ENCODE assay signal across 27 mouse cellular contexts in the genomic region with DNA sequence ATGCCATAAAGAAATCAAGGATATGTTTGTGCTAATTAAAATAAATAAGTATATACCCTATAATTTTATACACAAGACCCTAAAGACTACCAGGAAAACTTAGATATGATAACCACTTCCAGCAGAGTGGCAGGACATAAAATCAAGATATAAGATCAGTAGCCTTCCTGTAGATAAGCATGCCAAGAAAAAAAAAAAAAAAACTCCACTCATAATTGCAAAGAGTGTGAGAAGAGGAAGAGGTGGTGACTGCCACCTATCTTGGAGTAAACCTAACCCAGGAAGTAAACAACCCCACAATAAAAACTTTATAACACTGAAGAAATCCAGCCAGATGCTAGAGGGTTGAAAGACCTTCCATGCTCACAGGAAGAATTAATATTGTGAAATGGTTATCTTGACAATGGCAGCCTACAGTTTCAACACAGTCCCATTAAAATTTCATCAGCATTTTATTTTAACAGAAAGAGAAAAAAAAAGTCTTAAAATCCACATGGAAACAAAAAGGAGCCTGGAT. TPM values are rescaled to one million over a fixed set of nuclear protein-coding genes. Genes with fewer than 3 reads are reported as not detected.
DNase-seq lines count a peak whose midpoint lies in the region; ATAC-seq and TF ChIP-seq lines count a peak whose summit lies in the region.
"Had no signal": no experiment of that assay in that cellular context is flagged by ENCODE, and none has a peak within 500 bp of the region (broad histone marks: within the 10 kb centered on the region; RNA-seq: fewer than 3 reads in every experiment).

No protein-coding gene starts in this region.

- no peak overlapping the region for H3K4me2 ChIP-seq in heart, embryonic 11.5 days
- H3K4me2 ChIP-seq: embryonic facial prominence, embryonic 13.5 days; embryonic facial prominence, embryonic 15.5 days; forebrain, embryonic 12.5 days had no signal

- no peak overlapping the region for H3K4me3 ChIP-seq in MEL (ENCODE audit: control insufficient read depth in 1 of 2, insufficient read depth in 1 of 2, low read depth in 2 of 2, low read length in 2 of 2)
- H3K4me3 ChIP-seq in heart, embryonic 11.5 days (ENCODE audit: low read depth, low read length) = no peak overlapping the region
- H3K4me3 ChIP-seq: embryonic facial prominence, embryonic 13.5 days; embryonic facial prominence, embryonic 15.5 days; erythroblast, embryonic 14.5 days; forebrain, embryonic 10.5 days; forebrain, embryonic 12.5 days had no signal

- TF ChIP-seq EP300 in MEL (IDR thresholded peaks at IDR 0.05; ENCODE audit: low read depth in 1 of 2, low read length in 2 of 2) = peak; percentile 37 to 44; a peak in 2 of 4 replicates

- TF ChIP-seq POLR2A in MEL (IDR thresholded peaks at IDR 0.05; ENCODE audit: control insufficient read depth in 1 of 2, insufficient read depth in 1 of 2, low read depth in 1 of 2, low read length in 2 of 2, poor library complexity in 1 of 2) = no peak

- no peaks in the 10 kb centered on the region for H3K9me3 ChIP-seq in MEL (replicated peaks; ENCODE audit: insufficient read depth, low read length)
- H3K9me3 ChIP-seq in heart, embryonic 11.5 days (replicated peaks; ENCODE audit: control insufficient read depth, low read length) = no peaks in the 10 kb centered on the region
- H3K9me3 ChIP-seq: embryonic facial prominence, embryonic 13.5 days; embryonic facial prominence, embryonic 15.5 days; forebrain, embryonic 10.5 days; forebrain, embryonic 12.5 days; G1E had no signal

- no peak overlapping the region for H3K27ac ChIP-seq in MEL (ENCODE audit: control insufficient read depth, low read depth, low read length)
- H3K27ac ChIP-seq in heart, embryonic 11.5 days (ENCODE audit: low read depth, low read length) = no peak overlapping the region
- H3K27ac ChIP-seq: embryonic facial prominence, embryonic 13.5 days; embryonic facial prominence, embryonic 15.5 days; forebrain, embryonic 10.5 days; forebrain, embryonic 12.5 days had no signal

- no peak for TF ChIP-seq CTCF in MEL (IDR thresholded peaks at IDR 0.05 in 2 of 3, conservative IDR thresholded peaks at IDR 0.05 in 1 of 3; ENCODE audit: control insufficient read depth in 1 of 3, insufficient read depth in 1 of 3, low read depth in 2 of 3, low read length in 3 of 3, poor library complexity in 1 of 3, severe bottlenecking in 1 of 3)

- H3K79me2 ChIP-seq in MEL (ENCODE audit: control insufficient read depth, insufficient read depth, low read length, poor library complexity) = no peaks in the 10 kb centered on the region

- DNase-seq in 416B (ENCODE audit: low read depth) (peak; percentile 65), MEL (ENCODE audit: low read depth, low spot score) (peak; percentile 23)
- DNase-seq in urinary bladder, postnatal 14 days (ENCODE audit: low spot score) = no peak
- DNase-seq: adrenal gland, adult 2 months; adrenal gland, postnatal 10 days; adrenal gland, postnatal 25 days; B cell, adult 2 months; cerebellum, adult 11 months; cerebellum, adult 18-20 months; cerebellum, adult 8-10 months; cerebellum, adult 9-11 months; cerebellum, postnatal 14 days; cerebellum, postnatal 36 days; embryo, embryonic 11 days had no signal

- no peak overlapping the region for H3K9ac ChIP-seq in MEL (ENCODE audit: control insufficient read depth, low read depth, low read length, poor library complexity, severe bottlenecking)
- H3K9ac ChIP-seq in heart, embryonic 11.5 days (ENCODE audit: low read depth, low read length) = no peak overlapping the region
- H3K9ac ChIP-seq: embryonic facial prominence, embryonic 13.5 days; embryonic facial prominence, embryonic 15.5 days; forebrain, embryonic 12.5 days had no signal

- peaks cover 0 to 2% of the 10 kb centered on the region in 2 experiments; a peak in 1 of 4 replicates for H3K27me3 ChIP-seq in MEL (ENCODE audit: control insufficient read depth in 1 of 2, insufficient read depth in 2 of 2, low read length in 2 of 2)
- no peaks in the 10 kb centered on the region for H3K27me3 ChIP-seq in heart, embryonic 11.5 days (ENCODE audit: control insufficient read depth, insufficient read depth, low read length)
- H3K27me3 ChIP-seq: CH12.LX; embryonic facial prominence, embryonic 13.5 days; embryonic facial prominence, embryonic 15.5 days; forebrain, embryonic 12.5 days had no signal

- peak; percentile 11; the same call in 1 of the 2 replicates for ATAC-seq in megakaryocyte progenitor cell, adult 5-6 weeks (replicated peaks; ENCODE audit: poor library complexity)
- no peak for ATAC-seq in heart, embryonic 11.5 days (replicated peaks; ENCODE audit: insufficient number of reproducible peaks, low FRiP score, low TSS enrichment)
- ATAC-seq: CD4-positive, CD25-positive, alpha-beta regulatory T cell, adult 4 months; forebrain, embryonic 14.5 days; forebrain, embryonic 16.5 days had no signal

- peaks cover 0 to 6% of the 10 kb centered on the region in 2 experiments; a peak in 2 of 4 replicates for H3K36me3 ChIP-seq in MEL (ENCODE audit: control insufficient read depth in 1 of 2, insufficient read depth in 2 of 2, low read length in 2 of 2)
- no peaks in the 10 kb centered on the region for H3K36me3 ChIP-seq in heart, embryonic 11.5 days (ENCODE audit: control insufficient read depth, insufficient read depth, low read length)
- H3K36me3 ChIP-seq: embryonic facial prominence, embryonic 13.5 days; embryonic facial prominence, embryonic 15.5 days; forebrain, embryonic 10.5 days; forebrain, embryonic 12.5 days; G1E had no signal

- TF ChIP-seq RAD21 in MEL (IDR thresholded peaks at IDR 0.05; ENCODE audit: low read depth, low read length) = no peak

- peaks cover 0 to 3% of the 10 kb centered on the region in 2 experiments; a peak in 1 of 4 replicates for H3K4me1 ChIP-seq in MEL (ENCODE audit: control insufficient read depth in 1 of 2, insufficient read depth in 2 of 2, low read length in 2 of 2)
- no peaks in the 10 kb centered on the region for H3K4me1 ChIP-seq in heart, embryonic 11.5 days (ENCODE audit: control insufficient read depth, insufficient read depth, low read length)
- H3K4me1 ChIP-seq: embryonic facial prominence, embryonic 13.5 days; embryonic facial prominence, embryonic 15.5 days; forebrain, embryonic 10.5 days had no signal

TF ChIP-seq in MEL, 35 proteins besides CTCF, POLR2A, EP300 and RAD21:
- TF ChIP-seq ZKSCAN1 (IDR thresholded peaks at IDR 0.05; ENCODE audit: low read depth, low read length) (no peak), GATA1 (IDR thresholded peaks at IDR 0.05; ENCODE audit: low read depth, low read length) (peak; percentile 49), ETS1 (IDR thresholded peaks at IDR 0.05; ENCODE audit: low read depth, low read length) (0 out of 2 replicates have a peak, but pooled peaks have one; percentile 25), ZNF384 (IDR thresholded peaks at IDR 0.05; ENCODE audit: low read depth, low read length) (peak; percentile 92), ELF1 (IDR thresholded peaks at IDR 0.05; ENCODE audit: low read depth, low read length) (0 out of 2 replicates have a peak, but pooled peaks have one; percentile 31)

RNA-seq across cellular contexts. Expression of a gene that starts 10.4 kb away (rescaled TPM):
- 11.0 and 11.7 TPM in 2 replicates for total RNA-seq in MEL (2012; rRNA removed)
- polyA plus RNA-seq in MEL (2012; ENCODE audit: insufficient read depth in 1 of 2, insufficient read length in 2 of 2, low read depth in 1 of 2, low replicate concordance in 2 of 2, missing spikeins in 1 of 2) = 10 to 100 TPM in 1 of 2 experiments, not detected in 1; 27.0 TPM
- total RNA-seq in megakaryocyte progenitor cell, adult 5-6 weeks (2015) = 26.5 and 45.1 TPM in 2 replicates
- 12.0 and 32.4 TPM in 2 replicates for total RNA-seq in megakaryocyte progenitor cell, adult 5-6 weeks (2017)
- 19.3 and 25.6 TPM in 2 replicates for polyA plus RNA-seq in heart, embryonic 11.5 days (2014; fragmentation: Nextera tagmentation; extraction: Ambion mirVana)

RNA-seq across cellular contexts. Expression of a gene that starts 12.9 kb away (rescaled TPM):
- 1.2 and 1.5 TPM in 2 replicates for total RNA-seq in MEL (2012; rRNA removed)
- 1 to 10 TPM in 1 of 2 experiments, not detected in 1; 2.0 TPM for polyA plus RNA-seq in MEL (2012; ENCODE audit: insufficient read depth in 1 of 2, insufficient read length in 2 of 2, low read depth in 1 of 2, low replicate concordance in 2 of 2, missing spikeins in 1 of 2)
- 0.44 and 0.83 TPM in 2 replicates for total RNA-seq in megakaryocyte progenitor cell, adult 5-6 weeks (2015)
- 0.88 TPM in 1 of 2 replicates, not detected in the other for total RNA-seq in megakaryocyte progenitor cell, adult 5-6 weeks (2017)
- polyA plus RNA-seq in heart, embryonic 11.5 days (2014; fragmentation: Nextera tagmentation; extraction: Ambion mirVana) = 3.0 and 4.2 TPM in 2 replicates

RNA-seq across cellular contexts. Expression of a gene that starts 34.0 kb away (rescaled TPM):
- not detected in 2 replicates for total RNA-seq in MEL (2012; rRNA removed)
- not detected for polyA plus RNA-seq in MEL (2012; ENCODE audit: insufficient read depth in 1 of 2, insufficient read length in 2 of 2, low read depth in 1 of 2, low replicate concordance in 2 of 2, missing spikeins in 1 of 2)
- total RNA-seq in megakaryocyte progenitor cell, adult 5-6 weeks (2015) = not detected in 2 replicates
- total RNA-seq in megakaryocyte progenitor cell, adult 5-6 weeks (2017) = not detected in 2 replicates
- 5.3 and 6.1 TPM in 2 replicates for polyA plus RNA-seq in heart, embryonic 11.5 days (2014; fragmentation: Nextera tagmentation; extraction: Ambion mirVana)
- total RNA-seq: common myeloid progenitor, adult 5-6 weeks; G1E had no signal
- polyA plus RNA-seq: erythroblast, embryonic 14.5 days; G1E had no signal
